Mouse (Mus musculus) right cerebral cortex, postnatal 4 days (tissue): ENCODE results near the gene Nbeal1.
A peak's percentile ranks its signal among the peaks of the same experiment; 100 is the strongest.
"Not testable (repeated sequence)": the region's sequence is repeated elsewhere in the genome, so short reads cannot be mapped to it uniquely, and the experiment has no call there.

Source experiments
- DNase-seq: peaks from one replicate; pipeline ENCODE4 v3.0.0-alpha.2; 2022

The Nbeal1 gene

GRCm38 (mm10) chr1:60179932-60180783 is at the start of gene Nbeal1:
Gene Nbeal1 (plus strand): TSS chr1:60180599.
- peak; percentile 95 for DNase-seq

GRCm38 (mm10) chr1:60137346-60137745 is 43.1 kb upstream of the Nbeal1 start:
- DNase-seq = no peak

GRCm38 (mm10) chr1:60152700-60153099 is 27.7 kb upstream of the Nbeal1 start:
- no peak for DNase-seq

- no peak for DNase-seq
Observed at GRCm38 (mm10) chr1:60156651-60157050, 23.7 kb upstream of the Nbeal1 start.

- DNase-seq = peak; percentile 10
Observed at GRCm38 (mm10) chr1:60158411-60158810, 22.0 kb upstream of the Nbeal1 start.

- no peak for DNase-seq
Observed at GRCm38 (mm10) chr1:60163676-60164075, 16.7 kb upstream of the Nbeal1 start.

- DNase-seq = no peak
Observed at GRCm38 (mm10) chr1:60169626-60170025, 10.8 kb upstream of the Nbeal1 start.

GRCm38 (mm10) chr1:60170251-60170650 is 10.1 kb upstream of the Nbeal1 start:
- DNase-seq = no peak

- DNase-seq = no peak
Observed at GRCm38 (mm10) chr1:60173119-60173518, 7.3 kb upstream of the Nbeal1 start.

GRCm38 (mm10) chr1:60177814-60178213 is 2.6 kb upstream of the Nbeal1 start:
- DNase-seq = not testable (repeated sequence)

- no peak for DNase-seq
Observed at GRCm38 (mm10) chr1:60179376-60179775, 1.0 kb upstream of the Nbeal1 start.

GRCm38 (mm10) chr1:60180784-60181221 is 404 bp downstream of the Nbeal1 start:
- DNase-seq = peak; percentile 67

- DNase-seq = no peak
Observed at GRCm38 (mm10) chr1:60188454-60188853, 8.1 kb downstream of the Nbeal1 start.

- DNase-seq = no peak
Observed at GRCm38 (mm10) chr1:60196813-60197212, 16.4 kb downstream of the Nbeal1 start.

GRCm38 (mm10) chr1:60199006-60199405 is 18.6 kb downstream of the Nbeal1 start:
- DNase-seq = no peak

GRCm38 (mm10) chr1:60236261-60236660 is 55.9 kb downstream of the Nbeal1 start:
- no peak for DNase-seq

GRCm38 (mm10) chr1:60240430-60240829 is 60.0 kb downstream of the Nbeal1 start:
- no peak for DNase-seq

- DNase-seq = no peak
Observed at GRCm38 (mm10) chr1:60268113-60268512, 87.7 kb downstream of the Nbeal1 start.

- DNase-seq = no peak
Observed at GRCm38 (mm10) chr1:60269314-60269713, 88.9 kb downstream of the Nbeal1 start.

GRCm38 (mm10) chr1:60272471-60272870 is 92.1 kb downstream of the Nbeal1 start:
- DNase-seq = no peak

- DNase-seq = no peak
Observed at GRCm38 (mm10) chr1:60293921-60294320, 113.5 kb downstream of the Nbeal1 start.

GRCm38 (mm10) chr1:60342808-60343629 is 162.6 kb downstream of the Nbeal1 start, which contains the start of gene Cyp20a1:
Gene Cyp20a1 (plus strand): TSS chr1:60343323.
- DNase-seq = peak; percentile 89

GRCm38 (mm10) chr1:60343630-60344455 is 163.4 kb downstream of the Nbeal1 start:
- DNase-seq = no peak
